In genomic region chr6:48504241-48504854, GRCm38 (mm10) we compare ENCODE assay signal across 8 mouse cellular contexts. TPM values are rescaled to one million over a fixed set of nuclear protein-coding genes. Genes with fewer than 3 reads are reported as not detected.
DNase-seq lines count a peak whose midpoint lies in the region; ATAC-seq and TF ChIP-seq lines count a peak whose summit lies in the region.

No protein-coding gene starts in this region.

- peak overlapping the region; percentile 60; the same call in 1 of the 2 replicates for H3K27ac ChIP-seq in forebrain, embryonic 15.5 days (replicated peaks)
- no peak overlapping the region; the same call in 1 of the 2 replicates for H3K27ac ChIP-seq in liver, embryonic 16.5 days (ENCODE audit: low read length)
- H3K27ac ChIP-seq in neural tube, embryonic 13.5 days (replicated peaks), result peak overlapping the region; percentile 77

- under 1% methylated on average over 26 of the region's 26 CpGs for WGBS in forebrain, embryonic 15.5 days
- under 1% methylated on average over 26 of the region's 26 CpGs for WGBS in large intestine, adult 2 months
- WGBS in liver, embryonic 16.5 days (ENCODE audit: insufficient replicate concordance), result 1% methylated on average over 26 of the region's 26 CpGs
- under 1% methylated on average over 26 of the region's 26 CpGs for WGBS in neural tube, embryonic 13.5 days

- H3K27me3 ChIP-seq in E14TG2a.4 (ENCODE audit: insufficient read depth, low read length), result no peaks in the 10 kb centered on the region
- H3K27me3 ChIP-seq in forebrain, embryonic 15.5 days, result no peaks in the 10 kb centered on the region
- no peaks in the 10 kb centered on the region for H3K27me3 ChIP-seq in liver, embryonic 16.5 days (ENCODE audit: control insufficient read depth, insufficient read depth, low read depth, low read length)
- H3K27me3 ChIP-seq in neural tube, embryonic 13.5 days, result no peaks in the 10 kb centered on the region

- peak; percentile 68 for DNase-seq in cerebellum, adult 11 months
- DNase-seq in heart, postnatal 14 days, result peak; percentile 74 to 86
- DNase-seq in large intestine, adult 2 months (ENCODE audit: low read depth, low spot score), result peak; percentile 54
- DNase-seq in testis, postnatal 10 days (ENCODE audit: low spot score), result peak; percentile 73

- H3K4me1 ChIP-seq in E14TG2a.4 (replicated peaks; ENCODE audit: low read depth, low read length), result peaks cover 42% of the 10 kb centered on the region
- H3K4me1 ChIP-seq in forebrain, embryonic 15.5 days, result peaks cover 10% of the 10 kb centered on the region
- peaks cover 3% of the 10 kb centered on the region for H3K4me1 ChIP-seq in liver, embryonic 16.5 days (ENCODE audit: control insufficient read depth, low read depth, low read length)
- H3K4me1 ChIP-seq in neural tube, embryonic 13.5 days (replicated peaks), result peaks cover 12% of the 10 kb centered on the region

- H3K4me3 ChIP-seq in E14TG2a.4 (replicated peaks; ENCODE audit: low read length), result peak overlapping the region; percentile 87
- H3K4me3 ChIP-seq in forebrain, embryonic 15.5 days, result peak overlapping the region; percentile 65
- H3K4me3 ChIP-seq in liver, embryonic 16.5 days (ENCODE audit: low read depth, low read length), result peak overlapping the region; percentile 69
- H3K4me3 ChIP-seq in neural tube, embryonic 13.5 days, result peak overlapping the region; percentile 76

- H3K4me2 ChIP-seq in forebrain, embryonic 15.5 days (replicated peaks), result peak overlapping the region; percentile 64
- peak overlapping the region; percentile 77 for H3K4me2 ChIP-seq in liver, embryonic 16.5 days (ENCODE audit: low read depth, low read length)
- peak overlapping the region; percentile 92 for H3K4me2 ChIP-seq in neural tube, embryonic 13.5 days

- intact Hi-C loops in heart, postnatal 14 days (cut with DNase I), result loop anchor here (5.0 kb wide), 2 partner anchors 57 to 107 kb away; partner anchors contain the start of genes Krba1, Sspo and Zfp467

- peak overlapping the region; percentile 67 for H3K9ac ChIP-seq in forebrain, embryonic 15.5 days (replicated peaks)
- H3K9ac ChIP-seq in liver, embryonic 16.5 days (ENCODE audit: low read depth, low read length), result peak overlapping the region; percentile 65
- peak overlapping the region; percentile 81 for H3K9ac ChIP-seq in neural tube, embryonic 13.5 days

- TF ChIP-seq CTCF in E14TG2a.4 (conservative IDR thresholded peaks at IDR 0.05; ENCODE audit: low read length), result no peak

- peak; percentile 98 for ATAC-seq in forebrain, embryonic 15.5 days (replicated peaks)
- ATAC-seq in liver, embryonic 16.5 days (ENCODE audit: low read depth), result peak; percentile 90
- ATAC-seq in neural tube, embryonic 13.5 days (ENCODE audit: low read depth), result peak; percentile 96

- no peaks in the 10 kb centered on the region for H3K9me3 ChIP-seq in E14TG2a.4 (ENCODE audit: low read length)
- H3K9me3 ChIP-seq in forebrain, embryonic 15.5 days, result no peaks in the 10 kb centered on the region
- no peaks in the 10 kb centered on the region for H3K9me3 ChIP-seq in liver, embryonic 16.5 days (replicated peaks; ENCODE audit: control insufficient read depth, low read length)
- no peaks in the 10 kb centered on the region for H3K9me3 ChIP-seq in neural tube, embryonic 13.5 days

- peaks cover 13% of the 10 kb centered on the region for H3K36me3 ChIP-seq in E14TG2a.4 (ENCODE audit: insufficient read depth, low read length)
- H3K36me3 ChIP-seq in forebrain, embryonic 15.5 days, result no peaks in the 10 kb centered on the region
- no peaks in the 10 kb centered on the region for H3K36me3 ChIP-seq in liver, embryonic 16.5 days (ENCODE audit: control insufficient read depth, insufficient read depth)
- peaks cover 7% of the 10 kb centered on the region; the same call in 1 of the 2 replicates for H3K36me3 ChIP-seq in neural tube, embryonic 13.5 days

RNA-seq across cellular contexts. Expression of gene Atp6v0e2, which starts 33.1 kb away (rescaled TPM):
- polyA plus RNA-seq in forebrain, embryonic 15.5 days (2015; fragmentation: Nextera tagmentation; extraction: Ambion mirVana), result 199 and 211 TPM in 2 replicates
- total RNA-seq in heart, postnatal 14 days (2021), result 10 to 100 TPM; 17.2 to 18.2 TPM
- polyA plus RNA-seq in large intestine, adult 2 months (2012; rRNA removed), result 41.1 and 45.9 TPM in 2 replicates
- polyA plus RNA-seq in liver, embryonic 16.5 days (2015; fragmentation: Nextera tagmentation; extraction: Ambion mirVana), result 0.84 and 1.0 TPM in 2 replicates
- polyA plus RNA-seq in neural tube, embryonic 13.5 days (2015; fragmentation: Nextera tagmentation; extraction: Ambion mirVana), result 177 and 203 TPM in 2 replicates

RNA-seq across cellular contexts. Expression of gene Lrrc61, which starts 50.2 kb away (rescaled TPM):
- polyA plus RNA-seq in forebrain, embryonic 15.5 days (2015; fragmentation: Nextera tagmentation; extraction: Ambion mirVana), result 15.4 and 18.0 TPM in 2 replicates
- 10 to 100 TPM; 12.9 to 14.5 TPM for total RNA-seq in heart, postnatal 14 days (2021)
- polyA plus RNA-seq in large intestine, adult 2 months (2012; rRNA removed), result 12.1 and 17.2 TPM in 2 replicates
- 1.8 and 2.1 TPM in 2 replicates for polyA plus RNA-seq in liver, embryonic 16.5 days (2015; fragmentation: Nextera tagmentation; extraction: Ambion mirVana)
- 20.7 and 24.0 TPM in 2 replicates for polyA plus RNA-seq in neural tube, embryonic 13.5 days (2015; fragmentation: Nextera tagmentation; extraction: Ambion mirVana)

RNA-seq across cellular contexts. Expression of gene Sspo, which starts 56.3 kb away (rescaled TPM):
- polyA plus RNA-seq in forebrain, embryonic 15.5 days (2015; fragmentation: Nextera tagmentation; extraction: Ambion mirVana), result 0.13 and 0.70 TPM in 2 replicates
- under 1 TPM; 0.43 to 0.51 TPM for total RNA-seq in heart, postnatal 14 days (2021)
- polyA plus RNA-seq in large intestine, adult 2 months (2012; rRNA removed), result 1.0 and 1.1 TPM in 2 replicates
- polyA plus RNA-seq in liver, embryonic 16.5 days (2015; fragmentation: Nextera tagmentation; extraction: Ambion mirVana), result 0.01 and 0.06 TPM in 2 replicates
- 0.31 and 0.43 TPM in 2 replicates for polyA plus RNA-seq in neural tube, embryonic 13.5 days (2015; fragmentation: Nextera tagmentation; extraction: Ambion mirVana)

RNA-seq across cellular contexts. Expression of gene Zfp467, which starts 58.7 kb away (rescaled TPM):
- polyA plus RNA-seq in forebrain, embryonic 15.5 days (2015; fragmentation: Nextera tagmentation; extraction: Ambion mirVana), result 30.0 and 34.2 TPM in 2 replicates
- 10 to 100 TPM; 13.8 to 16.4 TPM for total RNA-seq in heart, postnatal 14 days (2021)
- 13.2 and 19.4 TPM in 2 replicates for polyA plus RNA-seq in large intestine, adult 2 months (2012; rRNA removed)
- polyA plus RNA-seq in liver, embryonic 16.5 days (2015; fragmentation: Nextera tagmentation; extraction: Ambion mirVana), result 2.8 and 3.3 TPM in 2 replicates
- 21.0 and 22.6 TPM in 2 replicates for polyA plus RNA-seq in neural tube, embryonic 13.5 days (2015; fragmentation: Nextera tagmentation; extraction: Ambion mirVana)

Comparison
In these comparisons a context has a peak if more than half of its experiments do, and no peak if none do; other contexts are left out.
1. RNA of gene Atp6v0e2, which starts 33.1 kb away (polyA plus RNA-seq): 199 to 211 TPM in forebrain, embryonic 15.5 days, 177 to 203 TPM in neural tube, embryonic 13.5 days and 41.1 to 45.9 TPM in large intestine, adult 2 months; 0.84 to 1.0 TPM in liver, embryonic 16.5 days; every median in the first group is over 10 times any median in the second.
2. Peak in every context shown above with its lines, with median percentiles within 50 percentile points of each other: H3K4me3 ChIP-seq, DNase-seq, ATAC-seq, H3K4me2 ChIP-seq and H3K9ac ChIP-seq.